Mouse (Mus musculus): Measurements from ENCODE around the gene Cdk5r2. TPM values are rescaled to one million over a fixed set of nuclear protein-coding genes. Genes with fewer than 3 reads are reported as not detected.
A peak's percentile ranks its signal among the peaks of the same experiment; 100 is the strongest.
"Not testable (repeated sequence)": the region's sequence is repeated elsewhere in the genome, so short reads cannot be mapped to it uniquely, and the experiment has no call there.

The Cdk5r2 gene
- 100 to 1,000 TPM; 194 to 207 TPM for total RNA-seq (2021)

GRCm38 (mm10) chr1:74854306-74855056 lies at the start of gene Cdk5r2:
Gene Cdk5r2 (plus strand): TSS chr1:74854934.
- peak; percentile 90 to 93 for DNase-seq

- DNase-seq: no peak
Measured at GRCm38 (mm10) chr1:74805340-74805835, 49.3 kb upstream of the Cdk5r2 start.

GRCm38 (mm10) chr1:74805843-74806242 lies 48.9 kb upstream of the Cdk5r2 start:
- no peak for DNase-seq

- peak; percentile 34 to 54 for DNase-seq
Measured at GRCm38 (mm10) chr1:74806360-74807311, 48.1 kb upstream of the Cdk5r2 start.

- no peak for DNase-seq
Measured at GRCm38 (mm10) chr1:74807551-74808071, 47.1 kb upstream of the Cdk5r2 start.

- DNase-seq: peak; percentile 84 to 89
Measured at GRCm38 (mm10) chr1:74808078-74808477, 46.7 kb upstream of the Cdk5r2 start.

GRCm38 (mm10) chr1:74809007-74809406 lies 45.7 kb upstream of the Cdk5r2 start:
- no peak for DNase-seq

- DNase-seq: no peak
Measured at GRCm38 (mm10) chr1:74814931-74815647, 39.6 kb upstream of the Cdk5r2 start.

- DNase-seq: not testable (repeated sequence)
Measured at GRCm38 (mm10) chr1:74815965-74816364, 38.8 kb upstream of the Cdk5r2 start.

GRCm38 (mm10) chr1:74816612-74817199 lies 38.0 kb upstream of the Cdk5r2 start:
- peak; percentile 84 for DNase-seq

- no peak for DNase-seq
Measured at GRCm38 (mm10) chr1:74817219-74817618, 37.5 kb upstream of the Cdk5r2 start.

- no peak for DNase-seq
Measured at GRCm38 (mm10) chr1:74818509-74818908, 36.2 kb upstream of the Cdk5r2 start.

GRCm38 (mm10) chr1:74823598-74823997 lies 31.1 kb upstream of the Cdk5r2 start:
- not testable (repeated sequence) for DNase-seq

- DNase-seq: peak in 1 of 2 experiments; percentile 44
Measured at GRCm38 (mm10) chr1:74824518-74825302, 30.0 kb upstream of the Cdk5r2 start.

GRCm38 (mm10) chr1:74830061-74830460 lies 24.7 kb upstream of the Cdk5r2 start:
- no peak for DNase-seq

- no peak for DNase-seq
Measured at GRCm38 (mm10) chr1:74833255-74833654, 21.5 kb upstream of the Cdk5r2 start.

- no peak for DNase-seq
Measured at GRCm38 (mm10) chr1:74843090-74843489, 11.6 kb upstream of the Cdk5r2 start.

GRCm38 (mm10) chr1:74846341-74846740 lies 8.4 kb upstream of the Cdk5r2 start:
- DNase-seq: no peak

- no peak for DNase-seq
Measured at GRCm38 (mm10) chr1:74848946-74849345, 5.8 kb upstream of the Cdk5r2 start.

- DNase-seq: peak; percentile 25 to 45
Measured at GRCm38 (mm10) chr1:74850251-74850650, 4.5 kb upstream of the Cdk5r2 start.
